Mouse (Mus musculus) spleen, adult 2 months (tissue): ENCODE measurements around the gene Ntn1.

Experiments used
- CTCF ChIP-seq: fragments of 200-500 bp; IDR thresholded peaks from 2 replicates; pipeline ENCODE4 v1.5.1; 2011; ENCODE audit warnings: mild to moderate bottlenecking, inconsistent platforms; ENCODE audit not compliant: insufficient read depth, insufficient read length, insufficient replicate concordance; ENCODE audit errors: extremely low read depth
- POLR2A ChIP-seq: fragments of 200-500 bp; IDR thresholded peaks from 2 replicates; pipeline ENCODE4 v1.6.1; 2011; ENCODE audit warnings: low read depth, low read length, inconsistent platforms

DNA sequence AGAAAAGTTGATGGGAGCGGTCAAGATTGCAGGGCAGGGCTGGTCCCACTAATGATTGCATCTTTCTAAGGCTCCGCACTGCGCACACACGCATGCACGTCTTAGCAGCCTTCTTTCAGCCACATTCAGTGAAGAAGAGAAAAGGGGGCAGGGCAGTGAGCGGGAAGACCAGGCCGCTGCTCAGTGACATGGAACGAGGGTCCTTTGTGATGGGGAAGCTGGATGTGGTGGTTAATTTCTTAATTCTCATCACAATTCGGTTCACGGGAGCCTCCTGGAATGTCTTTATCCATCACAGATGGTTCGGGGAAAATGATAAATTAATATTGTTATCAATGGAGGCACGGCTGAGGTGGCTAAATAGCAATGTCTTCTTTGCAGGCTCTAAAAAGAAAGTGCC lies 126.8 kb downstream of the Ntn1 start:
- TF ChIP-seq CTCF (no peak), POLR2A (no peak)
